Mouse (Mus musculus) 3134 (cell line): ENCODE results near the gene Elf4.
A peak's percentile ranks its signal among the peaks of the same experiment; 100 is the strongest.
"Not testable (repeated sequence)": the region's sequence is repeated elsewhere in the genome, so short reads cannot be mapped to it uniquely, and the experiment has no call there.

Source experiments
- DNase-seq: peaks from one replicate; pipeline ENCODE4 v3.0.0-alpha.2; 2011; ENCODE audit warnings: low spot score; ENCODE audit not compliant: insufficient read length; ENCODE audit errors: extremely low read depth

The Elf4 gene

GRCm38 (mm10) chrX:48439036-48439435 is 23.9 kb downstream of the Elf4 start:
- peak; percentile 59 for DNase-seq

DNA sequence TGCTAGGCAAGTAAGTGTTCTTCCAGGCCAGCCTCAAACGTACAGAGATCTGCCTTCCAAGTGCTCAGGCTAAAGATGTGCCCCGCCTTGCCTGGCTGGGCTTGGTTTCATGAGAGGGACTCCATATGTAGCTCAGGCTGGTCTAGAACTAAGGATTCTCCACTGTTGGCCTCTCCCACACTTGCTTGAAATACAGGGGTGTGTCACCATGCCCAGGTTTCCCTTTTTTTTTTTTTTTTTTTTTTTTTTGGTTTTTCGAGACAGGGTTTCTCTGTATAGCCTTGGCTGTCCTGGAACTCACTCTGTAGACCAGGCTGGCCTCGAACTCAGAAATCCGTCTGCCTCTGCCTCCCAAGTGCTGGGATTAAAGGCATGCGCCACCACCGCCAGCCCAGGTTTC is 26.9 kb downstream of the Elf4 start:
- DNase-seq = not testable (repeated sequence)

DNA sequence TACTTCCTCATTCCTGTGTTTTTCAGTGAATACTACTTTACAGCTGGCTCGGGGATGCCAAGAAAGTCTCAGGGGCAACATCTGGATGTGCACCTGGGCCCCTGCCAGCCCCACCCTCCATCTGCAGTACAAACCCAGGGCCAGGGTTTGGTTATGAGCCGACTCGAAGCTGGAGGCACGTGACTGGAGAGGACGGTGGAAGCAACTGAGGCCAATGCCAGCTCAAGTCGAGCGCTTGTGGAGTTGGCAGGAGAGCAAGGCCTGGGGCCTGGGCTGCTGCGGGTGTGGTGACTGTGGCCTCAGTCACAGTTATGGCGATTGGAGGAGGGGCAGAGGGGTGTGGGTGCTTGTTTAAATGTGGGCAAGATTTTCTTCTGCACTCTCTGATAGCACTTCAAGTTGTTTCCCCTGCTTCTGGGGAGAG is 27.4 kb downstream of the Elf4 start:
- DNase-seq = peak; percentile 80

GRCm38 (mm10) chrX:48434251-48434650 is 28.7 kb downstream of the Elf4 start:
- no peak for DNase-seq

GRCm38 (mm10) chrX:48433527-48433899 is 29.4 kb downstream of the Elf4 start:
- DNase-seq = no peak

- DNase-seq = no peak
Observed at GRCm38 (mm10) chrX:48432599-48433526, 30.1 kb downstream of the Elf4 start.

DNA sequence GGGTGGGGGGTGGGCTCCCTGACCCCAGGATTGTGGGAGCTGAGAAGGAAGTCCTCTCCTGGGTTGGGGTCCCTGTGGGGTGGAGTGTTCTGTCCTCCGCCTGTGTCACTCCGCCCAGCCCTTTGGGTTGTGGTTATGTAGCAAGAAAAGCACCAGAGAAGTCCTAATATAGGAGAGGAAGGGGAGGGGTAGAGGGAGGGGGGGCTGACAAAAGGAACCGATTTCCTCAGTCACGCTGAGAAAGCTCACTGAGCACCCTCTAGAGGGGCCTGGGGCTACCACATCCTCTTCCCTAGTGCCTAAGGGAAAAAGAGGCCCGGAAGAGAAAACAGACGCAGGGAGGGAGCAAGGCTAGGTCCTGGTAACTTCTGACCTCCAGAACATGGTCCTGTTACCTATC is 33.4 kb downstream of the Elf4 start:
- DNase-seq = no peak

DNA sequence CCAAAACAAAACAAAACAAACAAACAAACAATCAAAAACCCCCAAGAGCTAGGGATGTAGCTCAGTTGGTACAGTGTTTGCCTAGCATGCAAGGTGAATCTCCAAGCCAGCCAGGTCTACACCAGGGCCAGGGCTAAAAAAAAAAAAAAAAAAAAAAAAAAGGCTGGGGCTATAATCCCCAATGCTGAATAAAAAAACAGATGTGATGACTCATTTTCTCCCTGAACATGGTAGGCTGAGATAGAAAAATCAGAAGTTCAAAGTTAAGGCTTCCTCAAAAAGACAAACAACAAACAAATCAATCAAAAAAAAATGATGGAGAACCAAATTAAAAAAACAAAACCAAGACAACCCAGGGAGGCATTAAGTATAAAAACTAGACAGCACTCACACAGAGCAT is 33.8 kb downstream of the Elf4 start:
- DNase-seq = no peak

DNA sequence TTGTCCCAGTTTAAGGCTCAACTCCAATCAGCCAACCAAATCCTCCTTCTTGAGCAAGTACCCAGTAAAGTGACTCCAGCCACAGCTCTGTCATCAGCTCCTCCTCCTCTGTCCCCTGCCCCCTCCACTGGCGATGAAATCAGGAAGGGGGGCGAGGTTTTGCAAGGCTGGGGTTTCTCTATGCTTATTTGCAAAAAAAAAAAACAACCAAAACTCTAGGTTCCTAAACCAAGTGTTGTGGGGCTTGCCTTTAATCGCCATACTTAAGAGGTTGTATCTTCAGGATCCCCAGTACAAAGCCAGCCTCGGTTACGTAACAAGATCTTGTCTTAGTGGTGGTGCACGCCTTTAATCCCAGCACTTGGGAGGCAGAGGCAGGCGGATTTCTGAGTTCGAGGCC is 34.3 kb downstream of the Elf4 start:
- no peak for DNase-seq

- no peak for DNase-seq
Observed at GRCm38 (mm10) chrX:48428241-48428640, 34.7 kb downstream of the Elf4 start.

- no peak for DNase-seq
Observed at GRCm38 (mm10) chrX:48425280-48425679, 37.7 kb downstream of the Elf4 start.

- DNase-seq = no peak
Observed at GRCm38 (mm10) chrX:48424583-48424982, 38.3 kb downstream of the Elf4 start.

- DNase-seq = peak; percentile 39
Observed at GRCm38 (mm10) chrX:48423671-48424070, 39.3 kb downstream of the Elf4 start.

DNA sequence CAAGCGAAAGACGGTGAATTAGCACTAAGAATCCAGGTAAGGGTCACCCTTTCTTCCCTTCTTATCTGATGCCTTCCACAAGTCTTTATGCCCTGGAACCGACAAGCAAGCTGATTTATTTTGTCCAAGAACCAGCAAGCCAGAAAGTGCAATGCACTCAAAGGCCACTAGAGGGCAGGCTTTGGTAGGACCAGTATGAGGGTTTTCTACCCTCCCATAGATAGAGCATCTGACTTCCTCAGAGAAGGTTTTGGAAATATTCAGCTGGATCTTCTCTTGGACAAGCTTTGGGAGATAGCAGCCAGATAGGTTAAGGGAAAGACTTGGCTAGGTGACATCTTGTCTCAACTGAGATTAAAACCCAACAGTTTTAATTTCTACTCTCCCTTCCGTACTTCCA is 39.9 kb downstream of the Elf4 start:
- no peak for DNase-seq

DNA sequence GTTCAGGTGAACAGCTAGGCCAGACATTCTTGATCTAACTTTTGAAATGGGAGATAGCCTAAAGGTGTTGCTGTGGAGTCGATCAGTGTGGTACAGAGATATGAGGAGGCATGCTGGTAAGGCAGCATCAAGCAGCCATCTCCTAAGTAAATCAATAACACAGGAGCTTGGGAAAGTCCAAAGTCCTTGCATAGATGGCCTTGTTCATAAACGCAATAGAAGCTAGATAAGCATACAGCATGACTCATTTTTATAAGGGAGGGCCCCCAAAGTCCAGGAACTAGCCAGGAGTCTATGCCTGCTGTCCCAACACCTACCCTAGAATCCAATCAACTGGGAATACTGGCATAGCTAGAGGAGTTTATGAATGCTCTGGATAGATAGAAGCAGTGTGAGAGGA is 44.5 kb downstream of the Elf4 start:
- DNase-seq = no peak

DNA sequence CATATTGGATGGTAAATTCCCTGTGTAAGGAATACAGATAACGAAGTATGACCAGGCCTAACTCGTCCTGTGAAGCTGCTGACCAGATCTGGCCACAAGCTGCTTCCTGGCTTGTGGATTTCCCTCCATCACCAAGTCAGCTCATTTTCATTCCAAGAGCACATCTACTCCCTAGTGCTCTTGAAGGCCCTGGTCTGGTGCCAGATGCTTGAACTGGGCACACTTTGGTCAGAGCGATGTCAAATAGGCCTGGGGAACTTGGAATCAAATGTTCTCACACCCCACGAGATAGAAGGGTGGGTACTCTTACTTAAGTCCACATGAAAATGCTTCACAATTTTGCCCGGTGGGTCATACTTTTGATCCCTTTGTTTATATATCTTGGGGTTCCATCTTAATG is 48.6 kb downstream of the Elf4 start:
- DNase-seq = no peak

DNA sequence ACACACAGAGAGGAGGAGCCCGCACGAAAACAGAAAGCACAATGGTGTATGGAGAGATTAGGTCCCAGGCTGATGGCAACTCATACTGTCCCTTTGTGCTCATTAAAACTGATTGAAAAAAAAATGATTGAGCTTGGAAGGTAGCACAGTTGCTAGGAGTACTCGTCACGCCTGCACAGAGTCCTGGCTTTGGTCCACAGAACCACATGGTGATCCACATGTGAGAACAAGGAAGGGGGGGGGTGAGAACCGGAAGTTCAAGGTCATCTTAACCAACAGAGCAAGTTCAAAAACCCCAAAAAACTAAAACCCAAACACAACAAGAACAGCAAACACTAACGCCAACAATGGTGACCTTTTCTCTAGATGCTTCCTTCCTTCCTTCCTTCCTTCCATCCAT is 50.3 kb downstream of the Elf4 start:
- no peak for DNase-seq

DNA sequence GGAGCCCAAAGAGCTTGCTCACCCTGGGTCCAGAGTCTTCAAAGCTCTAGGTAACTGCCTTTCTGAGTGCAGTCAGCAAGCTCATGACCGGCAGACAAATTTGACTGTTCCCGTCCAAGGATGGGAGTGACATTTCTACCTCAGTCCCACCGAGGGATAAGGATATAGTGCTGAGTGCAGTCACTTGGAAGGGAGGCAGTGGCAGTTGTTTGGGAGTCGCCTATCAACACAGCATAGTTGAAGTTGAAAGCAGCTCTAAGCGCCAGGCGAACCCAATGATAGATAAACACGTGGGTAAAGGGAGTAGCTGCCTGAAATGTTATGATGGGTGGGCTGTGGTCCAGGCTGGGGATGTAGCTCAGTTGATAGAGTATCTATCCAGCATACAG is 52.5 kb downstream of the Elf4 start:
- no peak for DNase-seq

GRCm38 (mm10) chrX:48409611-48410387 is 53.1 kb downstream of the Elf4 start:
- DNase-seq = peak; percentile 84

GRCm38 (mm10) chrX:48405141-48405540 is 57.8 kb downstream of the Elf4 start:
- DNase-seq = peak; percentile 55

DNA sequence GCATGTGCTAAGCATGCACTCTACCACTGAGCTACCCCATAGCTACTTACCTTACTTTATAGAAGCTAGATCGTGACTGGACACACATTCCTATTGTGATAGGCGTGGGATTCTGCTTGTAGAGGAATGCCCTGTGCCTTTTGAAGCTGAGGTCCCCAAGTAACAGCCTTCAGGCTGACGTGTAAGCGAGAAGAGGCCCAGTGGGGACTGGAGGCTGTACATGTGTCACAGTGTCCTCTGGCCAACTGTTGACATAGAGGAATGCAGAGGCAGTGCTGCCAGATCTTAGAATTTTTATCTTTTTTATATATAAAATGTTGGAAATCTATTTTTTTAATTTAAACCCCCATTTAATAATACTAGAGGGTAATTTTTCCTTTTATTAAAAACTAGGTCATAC is 62.9 kb downstream of the Elf4 start:
- DNase-seq = no peak

- no peak for DNase-seq
Observed at GRCm38 (mm10) chrX:48389380-48389779, 73.6 kb downstream of the Elf4 start.
